Mouse (Mus musculus) ES-Bruce4 (cell line): ENCODE measurements around the gene Sox5. TPM values are rescaled to one million over a fixed set of nuclear protein-coding genes. Genes with fewer than 3 reads are reported as not detected.

Experiments
- H3K27ac ChIP-seq: 2 replicates; pipeline ENCODE4 v1.5.1; 2012; ENCODE audit warnings: low read length, inconsistent platforms; ENCODE audit not compliant: insufficient read depth
- H3K27me3 ChIP-seq: 2 replicates; pipeline ENCODE4 v1.6.1; 2012; ENCODE audit warnings: mild to moderate bottlenecking, low read length, inconsistent platforms; ENCODE audit not compliant: control insufficient read depth, poor library complexity, insufficient read depth, severe bottlenecking
- H3K36me3 ChIP-seq: 2 replicates; pipeline ENCODE4 v1.6.1; 2012; ENCODE audit warnings: inconsistent platforms, mild to moderate bottlenecking, low read length, moderate library complexity; ENCODE audit not compliant: control insufficient read depth, poor library complexity, insufficient read depth, severe bottlenecking
- H3K4me1 ChIP-seq: one replicate; pipeline ENCODE4 v1.8.1; 2011; ENCODE audit warnings: low read length; ENCODE audit not compliant: control insufficient read depth, insufficient read depth
- H3K4me3 ChIP-seq: 2 replicates; pipeline ENCODE4 v1.5.1; 2011; ENCODE audit warnings: low read depth, mild to moderate bottlenecking, low read length
- H3K9ac ChIP-seq: 2 replicates; pipeline ENCODE4 v1.6.1; 2012; ENCODE audit warnings: low read depth, mild to moderate bottlenecking, inconsistent platforms; ENCODE audit not compliant: poor library complexity, severe bottlenecking
- H3K9me3 ChIP-seq: replicated peaks from 2 replicates; pipeline ENCODE4 v1.6.1; 2012; ENCODE audit warnings: mild to moderate bottlenecking, low read length, inconsistent platforms; ENCODE audit not compliant: control insufficient read depth, poor library complexity, insufficient read depth, severe bottlenecking
- CTCF ChIP-seq: IDR thresholded peaks from one replicate; pipeline ENCODE4 v1.8.1; 2011; ENCODE audit warnings: low read depth, low read length
- EP300 ChIP-seq: IDR thresholded peaks from 2 replicates; pipeline ENCODE4 v1.6.1; 2011; ENCODE audit warnings: low read depth, low read length; ENCODE audit not compliant: insufficient read depth
- POLR2A ChIP-seq: IDR thresholded peaks from one replicate; pipeline ENCODE4 v1.8.1; 2011; ENCODE audit warnings: low read length; ENCODE audit not compliant: insufficient read depth
- polyA plus RNA-seq: library from polyadenylated mRNA; stranded (reverse); fragments of >200 nt; gene quantifications from 2 replicates; pipeline ENCODE4 v1.2.4, GENCODE M21; 2011; ENCODE audit warnings: low read depth; ENCODE audit not compliant: missing spikeins, insufficient read depth, insufficient read length

Sox5 gene
- polyA plus RNA-seq, 1 experiment, result not detected

GRCm38 (mm10) chr6:143841109-143841638 is 940.6 kb downstream of the Sox5 start:
- Histone ChIP-seq H3K4me1 (no peaks in the 10 kb centered on the region), H3K9ac (no peak overlapping the region), H3K9me3 (no peaks in the 10 kb centered on the region), H3K36me3 (no peaks in the 10 kb centered on the region), H3K27ac (no peak overlapping the region), H3K27me3 (no peaks in the 10 kb centered on the region), H3K4me3 (no peak overlapping the region)
- TF ChIP-seq POLR2A (no peak), EP300 (no peak), CTCF (no peak)

- Histone ChIP-seq H3K4me1 (no peaks in the 10 kb centered on the region), H3K9ac (no peak overlapping the region), H3K27me3 (no peaks in the 10 kb centered on the region), H3K4me3 (no peak overlapping the region), H3K27ac (no peak overlapping the region), H3K9me3 (no peaks in the 10 kb centered on the region), H3K36me3 (no peaks in the 10 kb centered on the region)
- no peak for TF ChIP-seq EP300
- TF ChIP-seq CTCF, result no peak
- TF ChIP-seq POLR2A, result no peak
Observed at GRCm38 (mm10) chr6:143838384-143839076, 943.2 kb downstream of the Sox5 start.

- no peaks in the 10 kb centered on the region for H3K27me3 ChIP-seq
- no peak for TF ChIP-seq CTCF
Observed at GRCm38 (mm10) chr6:143835331-143835730, 946.4 kb downstream of the Sox5 start.

DNA sequence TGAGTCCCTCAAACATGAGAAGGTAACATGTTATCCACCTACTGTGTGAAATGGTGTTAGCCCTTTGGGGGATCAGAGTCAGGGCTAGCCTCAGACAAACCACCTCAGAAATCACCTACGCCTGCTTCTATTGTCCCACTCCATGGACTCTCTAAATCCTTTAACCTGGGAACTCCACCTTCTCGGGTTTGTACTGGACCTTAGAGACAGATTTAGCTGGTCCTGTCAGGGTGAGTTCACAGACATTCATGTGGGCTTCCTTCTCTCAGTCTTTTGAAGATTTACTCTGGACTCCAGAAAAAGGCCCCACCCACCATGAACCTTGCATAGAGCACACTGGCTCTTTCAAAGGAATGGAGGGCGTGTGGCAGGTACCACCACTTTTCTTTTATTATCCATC is 947.8 kb downstream of the Sox5 start:
- no peaks in the 10 kb centered on the region for H3K27me3 ChIP-seq
- H3K9ac ChIP-seq, result no peak overlapping the region
- H3K9me3 ChIP-seq, result no peaks in the 10 kb centered on the region
- H3K4me3 ChIP-seq, result no peak overlapping the region
- no peaks in the 10 kb centered on the region for H3K4me1 ChIP-seq
- H3K36me3 ChIP-seq, result no peaks in the 10 kb centered on the region
- no peak overlapping the region for H3K27ac ChIP-seq
- TF ChIP-seq POLR2A (no peak), EP300 (no peak), CTCF (no peak)

More at GRCm38 (mm10) chr6:143835331-143835730, 946.4 kb downstream of the Sox5 start:
- H3K4me1 ChIP-seq, result no peaks in the 10 kb centered on the region
- no peaks in the 10 kb centered on the region for H3K9me3 ChIP-seq
- H3K9ac ChIP-seq, result no peak overlapping the region
- H3K36me3 ChIP-seq, result no peaks in the 10 kb centered on the region
- no peak overlapping the region for H3K27ac ChIP-seq
- no peak overlapping the region for H3K4me3 ChIP-seq

- Histone ChIP-seq H3K4me1 (no peaks in the 10 kb centered on the region), H3K4me3 (no peak overlapping the region), H3K9ac (no peak overlapping the region), H3K27me3 (no peaks in the 10 kb centered on the region), H3K36me3 (no peaks in the 10 kb centered on the region), H3K9me3 (no peaks in the 10 kb centered on the region), H3K27ac (no peak overlapping the region)
- TF ChIP-seq EP300, result no peak
- no peak for TF ChIP-seq POLR2A
- no peak for TF ChIP-seq CTCF
Observed at GRCm38 (mm10) chr6:143833182-143833558, 948.6 kb downstream of the Sox5 start.

DNA sequence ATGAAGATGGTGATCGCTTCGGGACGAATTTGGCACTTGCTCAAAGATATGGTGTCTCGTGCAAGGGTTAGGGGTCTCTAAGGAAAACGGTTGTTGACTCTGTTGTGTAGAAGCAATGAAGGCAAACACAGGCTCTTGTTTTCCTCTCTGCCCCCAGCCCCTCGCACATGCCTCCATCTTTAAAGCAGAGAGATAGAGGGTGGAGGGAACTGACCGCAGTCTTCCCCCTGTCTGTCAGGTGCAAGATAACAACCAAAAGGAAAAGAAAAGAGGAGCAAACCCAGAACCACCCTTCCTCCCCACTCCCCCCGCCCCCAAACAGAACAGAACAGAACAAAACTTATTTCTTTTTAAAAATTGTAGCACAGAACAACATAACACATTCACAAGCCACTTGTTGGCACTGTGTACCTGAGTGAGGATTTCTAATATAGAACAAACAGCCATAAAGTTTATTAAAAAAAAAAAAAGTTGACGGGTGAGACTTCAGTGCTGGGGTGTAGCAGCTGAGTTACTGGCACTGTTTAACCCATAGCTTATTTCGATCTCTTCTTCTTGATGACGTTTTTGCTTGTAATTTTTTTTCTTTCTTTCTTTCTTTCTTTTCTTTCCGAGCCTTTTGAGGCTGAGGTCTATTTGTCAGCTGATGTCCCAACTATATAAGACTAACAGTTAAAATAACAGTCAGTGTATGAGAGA is 949.1 kb downstream of the Sox5 start:
- Histone ChIP-seq H3K9ac (no peak overlapping the region), H3K9me3 (no peaks in the 10 kb centered on the region), H3K27ac (no peak overlapping the region), H3K4me3 (no peak overlapping the region), H3K27me3 (no peaks in the 10 kb centered on the region), H3K36me3 (no peaks in the 10 kb centered on the region), H3K4me1 (no peaks in the 10 kb centered on the region)
- no peak for TF ChIP-seq EP300
- TF ChIP-seq CTCF, result no peak
- no peak for TF ChIP-seq POLR2A
